Mouse (Mus musculus): Measurements from ENCODE around the gene Scn3b. TPM values are rescaled to one million over a fixed set of nuclear protein-coding genes. Genes with fewer than 3 reads are reported as not detected.

Gene Scn3b
- polyA plus RNA-seq, 1 experiment from 2014 or later, result 4.3 TPM

GRCm38 (mm10) chr9:40272822-40273221 lies 3.8 kb downstream of the Scn3b start:
- 85% methylated on average over 7 of the region's 7 CpGs for WGBS
- no peak overlapping the region for H3K27ac ChIP-seq

GRCm38 (mm10) chr9:40275904-40276303 lies 6.9 kb downstream of the Scn3b start:
- H3K4me1 ChIP-seq, result no peaks in the 10 kb centered on the region
- no peaks in the 10 kb centered on the region for H3K36me3 ChIP-seq
- no peak for ATAC-seq (ENCODE audit: insufficient number of reproducible peaks, insufficient read depth, low FRiP score, low TSS enrichment)
- no peak overlapping the region for H3K4me3 ChIP-seq
- no peak overlapping the region for H3K9ac ChIP-seq
- 0 out of 2 replicates have a peak, but pooled peaks cover 3% of the 10 kb centered on the region for H3K27me3 ChIP-seq
- WGBS, result 85% methylated on average over 5 of the region's 5 CpGs
- H3K9me3 ChIP-seq, result no peaks in the 10 kb centered on the region
- no peak overlapping the region for H3K4me2 ChIP-seq (replicated peaks)
- no peak overlapping the region for H3K27ac ChIP-seq

More at GRCm38 (mm10) chr9:40272822-40273221, 3.8 kb downstream of the Scn3b start:
- no peak overlapping the region for H3K4me3 ChIP-seq
- peaks cover 25% of the 10 kb centered on the region for H3K27me3 ChIP-seq
- peaks cover 10% of the 10 kb centered on the region for H3K4me1 ChIP-seq
- no peaks in the 10 kb centered on the region for H3K9me3 ChIP-seq
- no peak overlapping the region for H3K9ac ChIP-seq
- no peak for ATAC-seq (ENCODE audit: insufficient number of reproducible peaks, insufficient read depth, low FRiP score, low TSS enrichment)
- no peak overlapping the region for H3K4me2 ChIP-seq (replicated peaks)
- no peaks in the 10 kb centered on the region for H3K36me3 ChIP-seq

GRCm38 (mm10) chr9:40277671-40278070 lies 8.7 kb downstream of the Scn3b start:
- H3K36me3 ChIP-seq, result no peaks in the 10 kb centered on the region
- WGBS, result 74% methylated on average over 3 of the region's 3 CpGs
- no peak overlapping the region for H3K4me3 ChIP-seq
- H3K27ac ChIP-seq, result no peak overlapping the region
- no peak overlapping the region for H3K9ac ChIP-seq
- no peak overlapping the region for H3K4me2 ChIP-seq (replicated peaks)
- ATAC-seq (ENCODE audit: insufficient number of reproducible peaks, insufficient read depth, low FRiP score, low TSS enrichment), result no peak
- H3K27me3 ChIP-seq, result no peaks in the 10 kb centered on the region
- H3K4me1 ChIP-seq, result no peaks in the 10 kb centered on the region
- H3K9me3 ChIP-seq, result no peaks in the 10 kb centered on the region

GRCm38 (mm10) chr9:40279438-40279837 lies 10.4 kb downstream of the Scn3b start:
- Histone ChIP-seq H3K9ac (no peak overlapping the region), H3K4me2 (replicated peaks) (no peak overlapping the region), H3K36me3 (no peaks in the 10 kb centered on the region), H3K27me3 (no peaks in the 10 kb centered on the region), H3K27ac (no peak overlapping the region), H3K4me3 (no peak overlapping the region), H3K4me1 (no peaks in the 10 kb centered on the region), H3K9me3 (no peaks in the 10 kb centered on the region)
- ATAC-seq (ENCODE audit: insufficient number of reproducible peaks, insufficient read depth, low FRiP score, low TSS enrichment), result no peak
- 88% methylated on average over 7 of the region's 7 CpGs for WGBS

- no peaks in the 10 kb centered on the region for H3K36me3 ChIP-seq
- no peaks in the 10 kb centered on the region for H3K27me3 ChIP-seq
- no peak for ATAC-seq (ENCODE audit: insufficient number of reproducible peaks, insufficient read depth, low FRiP score, low TSS enrichment)
- H3K4me2 ChIP-seq (replicated peaks), result no peak overlapping the region
- no peaks in the 10 kb centered on the region for H3K4me1 ChIP-seq
- no peak overlapping the region for H3K27ac ChIP-seq
- WGBS, result 82% methylated on average over 7 of the region's 7 CpGs
- H3K9ac ChIP-seq, result no peak overlapping the region
- no peak overlapping the region for H3K4me3 ChIP-seq
- H3K9me3 ChIP-seq, result no peaks in the 10 kb centered on the region
These were observed 14.0 kb downstream of the Scn3b start for GRCm38 (mm10) chr9:40282968-40283367.

GRCm38 (mm10) chr9:40292475-40292874 lies 23.5 kb downstream of the Scn3b start:
- Histone ChIP-seq H3K36me3 (peaks cover 5% of the 10 kb centered on the region; the same call in 1 of the 2 replicates), H3K4me2 (replicated peaks) (no peak overlapping the region), H3K4me3 (no peak overlapping the region), H3K27ac (no peak overlapping the region), H3K27me3 (no peaks in the 10 kb centered on the region), H3K9me3 (no peaks in the 10 kb centered on the region), H3K9ac (no peak overlapping the region), H3K4me1 (no peaks in the 10 kb centered on the region)
- WGBS, result 87% methylated on average over 4 of the region's 4 CpGs
- no peak for ATAC-seq (ENCODE audit: insufficient number of reproducible peaks, insufficient read depth, low FRiP score, low TSS enrichment)

GRCm38 (mm10) chr9:40293286-40293685 lies 24.3 kb downstream of the Scn3b start:
- no peak overlapping the region for H3K4me2 ChIP-seq (replicated peaks)

GRCm38 (mm10) chr9:40293740-40294139 lies 24.7 kb downstream of the Scn3b start:
- WGBS, result 89% methylated on average over 5 of the region's 5 CpGs
- H3K4me2 ChIP-seq (replicated peaks), result no peak overlapping the region
- H3K27ac ChIP-seq, result no peak overlapping the region

More at GRCm38 (mm10) chr9:40293286-40293685, 24.3 kb downstream of the Scn3b start:
- no peaks in the 10 kb centered on the region for H3K9me3 ChIP-seq
- H3K36me3 ChIP-seq, result peaks cover 10% of the 10 kb centered on the region
- H3K27me3 ChIP-seq, result no peaks in the 10 kb centered on the region
- WGBS, result 94% methylated on average over 8 of the region's 8 CpGs
- no peak overlapping the region for H3K27ac ChIP-seq
- no peak overlapping the region for H3K9ac ChIP-seq
- H3K4me1 ChIP-seq, result no peaks in the 10 kb centered on the region
- H3K4me3 ChIP-seq, result no peak overlapping the region
- no peak for ATAC-seq (ENCODE audit: insufficient number of reproducible peaks, insufficient read depth, low FRiP score, low TSS enrichment)

GRCm38 (mm10) chr9:40294210-40294609 lies 25.2 kb downstream of the Scn3b start:
- Histone ChIP-seq H3K9ac (no peak overlapping the region), H3K36me3 (peaks cover 19% of the 10 kb centered on the region), H3K4me3 (no peak overlapping the region), H3K9me3 (no peaks in the 10 kb centered on the region), H3K27ac (no peak overlapping the region), H3K4me1 (no peaks in the 10 kb centered on the region), H3K4me2 (replicated peaks) (no peak overlapping the region), H3K27me3 (no peaks in the 10 kb centered on the region)
- ATAC-seq (ENCODE audit: insufficient number of reproducible peaks, insufficient read depth, low FRiP score, low TSS enrichment), result no peak
- 90% methylated on average over 5 of the region's 5 CpGs for WGBS

More at GRCm38 (mm10) chr9:40293740-40294139, 24.7 kb downstream of the Scn3b start:
- Histone ChIP-seq H3K9me3 (no peaks in the 10 kb centered on the region), H3K27me3 (no peaks in the 10 kb centered on the region), H3K4me1 (no peaks in the 10 kb centered on the region), H3K9ac (no peak overlapping the region), H3K36me3 (peaks cover 14% of the 10 kb centered on the region), H3K4me3 (no peak overlapping the region)
- ATAC-seq (ENCODE audit: insufficient number of reproducible peaks, insufficient read depth, low FRiP score, low TSS enrichment), result no peak

- no peak overlapping the region for H3K27ac ChIP-seq
- H3K4me1 ChIP-seq, result no peaks in the 10 kb centered on the region
- H3K9me3 ChIP-seq, result no peaks in the 10 kb centered on the region
- no peaks in the 10 kb centered on the region for H3K27me3 ChIP-seq
- H3K36me3 ChIP-seq, result peaks cover 25% of the 10 kb centered on the region
- H3K4me2 ChIP-seq (replicated peaks), result no peak overlapping the region
- no peak overlapping the region for H3K9ac ChIP-seq
- ATAC-seq (ENCODE audit: insufficient number of reproducible peaks, insufficient read depth, low FRiP score, low TSS enrichment), result no peak
- no peak overlapping the region for H3K4me3 ChIP-seq
- WGBS, result 85% methylated on average over 1 of the region's 1 CpGs
These were observed 25.8 kb downstream of the Scn3b start for GRCm38 (mm10) chr9:40294866-40295265.

- H3K27me3 ChIP-seq, result no peaks in the 10 kb centered on the region
- H3K9ac ChIP-seq, result no peak overlapping the region
- 86% methylated on average over 5 of the region's 5 CpGs for WGBS
- no peak overlapping the region for H3K27ac ChIP-seq
- no peak overlapping the region for H3K4me2 ChIP-seq (replicated peaks)
- H3K4me3 ChIP-seq, result no peak overlapping the region
- ATAC-seq (ENCODE audit: insufficient number of reproducible peaks, insufficient read depth, low FRiP score, low TSS enrichment), result no peak
- H3K9me3 ChIP-seq, result no peaks in the 10 kb centered on the region
- peaks cover 28% of the 10 kb centered on the region for H3K36me3 ChIP-seq
- no peaks in the 10 kb centered on the region for H3K4me1 ChIP-seq
These were observed 27.2 kb downstream of the Scn3b start for GRCm38 (mm10) chr9:40296251-40296650.

GRCm38 (mm10) chr9:40297969-40298368 lies 29.0 kb downstream of the Scn3b start:
- no peak overlapping the region for H3K27ac ChIP-seq

GRCm38 (mm10) chr9:40299323-40299722 lies 30.3 kb downstream of the Scn3b start:
- no peaks in the 10 kb centered on the region for H3K9me3 ChIP-seq
- WGBS, result 96% methylated on average over 7 of the region's 7 CpGs
- no peak overlapping the region for H3K4me2 ChIP-seq (replicated peaks)
- no peaks in the 10 kb centered on the region for H3K27me3 ChIP-seq
- H3K4me3 ChIP-seq, result no peak overlapping the region
- no peak overlapping the region for H3K27ac ChIP-seq
- H3K4me1 ChIP-seq, result no peaks in the 10 kb centered on the region
- no peak overlapping the region for H3K9ac ChIP-seq
- ATAC-seq (ENCODE audit: insufficient number of reproducible peaks, insufficient read depth, low FRiP score, low TSS enrichment), result no peak
- peaks cover 35% of the 10 kb centered on the region for H3K36me3 ChIP-seq

More at GRCm38 (mm10) chr9:40297969-40298368, 29.0 kb downstream of the Scn3b start:
- peaks cover 28% of the 10 kb centered on the region for H3K36me3 ChIP-seq
- ATAC-seq (ENCODE audit: insufficient number of reproducible peaks, insufficient read depth, low FRiP score, low TSS enrichment), result no peak
- H3K9ac ChIP-seq, result no peak overlapping the region
- no peaks in the 10 kb centered on the region for H3K4me1 ChIP-seq
- 95% methylated on average over 9 of the region's 9 CpGs for WGBS
- no peaks in the 10 kb centered on the region for H3K9me3 ChIP-seq
- no peak overlapping the region for H3K4me3 ChIP-seq
- no peak overlapping the region for H3K4me2 ChIP-seq (replicated peaks)
- no peaks in the 10 kb centered on the region for H3K27me3 ChIP-seq

All from embryonic facial prominence, embryonic 12.5 days (tissue).